Mouse (Mus musculus): ENCODE measurements around the gene Kcns3.

The Kcns3 gene

GRCm38 (mm10) chr12:11151015-11151414, at the start of gene Kcns3:
Gene Kcns3, minus strand, starts transcription at chr12:11151056.
- no peak for DNase-seq (ENCODE audit: low spot score in 2 of 2)

- no peak for DNase-seq (ENCODE audit: low spot score in 2 of 2)
Measured at GRCm38 (mm10) chr12:11198551-11198950, 47.7 kb upstream of the Kcns3 start.

GRCm38 (mm10) chr12:11198026-11198425, 47.2 kb upstream of the Kcns3 start:
- DNase-seq (ENCODE audit: low spot score in 2 of 2) = no peak

GRCm38 (mm10) chr12:11196830-11197229, 46.0 kb upstream of the Kcns3 start:
- no peak for DNase-seq (ENCODE audit: low spot score in 2 of 2)

GRCm38 (mm10) chr12:11196142-11196597, 45.3 kb upstream of the Kcns3 start:
- peak; percentile 66 to 83 for DNase-seq (ENCODE audit: low spot score in 2 of 2)

- peak in 1 of 2 experiments; percentile 19 for DNase-seq (ENCODE audit: low spot score in 2 of 2)
Measured at GRCm38 (mm10) chr12:11195031-11195430, 44.2 kb upstream of the Kcns3 start.

GRCm38 (mm10) chr12:11178486-11179154, 27.8 kb upstream of the Kcns3 start:
- DNase-seq (ENCODE audit: low spot score in 2 of 2) = peak; percentile 53 to 77

- no peak for DNase-seq (ENCODE audit: low spot score in 2 of 2)
Measured at GRCm38 (mm10) chr12:11177408-11178394, 26.8 kb upstream of the Kcns3 start.

- no peak for DNase-seq (ENCODE audit: low spot score in 2 of 2)
Measured at GRCm38 (mm10) chr12:11158670-11159069, 7.8 kb upstream of the Kcns3 start.

GRCm38 (mm10) chr12:11155123-11155522, 4.3 kb upstream of the Kcns3 start:
- DNase-seq (ENCODE audit: low spot score in 2 of 2) = no peak

GRCm38 (mm10) chr12:11153587-11153986, 2.7 kb upstream of the Kcns3 start:
- DNase-seq (ENCODE audit: low spot score in 2 of 2) = no peak

GRCm38 (mm10) chr12:11150192-11150935, 492 bp downstream of the Kcns3 start:
- DNase-seq (ENCODE audit: low spot score in 2 of 2) = peak; percentile 18 to 33

- peak; percentile 43 to 57 for DNase-seq (ENCODE audit: low spot score in 2 of 2)
Measured at GRCm38 (mm10) chr12:11149421-11150191, 1.2 kb downstream of the Kcns3 start.

GRCm38 (mm10) chr12:11149121-11149420, 1.8 kb downstream of the Kcns3 start:
- peak in 1 of 2 experiments; percentile 4 for DNase-seq (ENCODE audit: low spot score in 2 of 2)

GRCm38 (mm10) chr12:11144894-11145293, 6.0 kb downstream of the Kcns3 start:
- DNase-seq (ENCODE audit: low spot score in 2 of 2) = no peak

- no peak for DNase-seq (ENCODE audit: low spot score in 2 of 2)
Measured at GRCm38 (mm10) chr12:11132418-11132817, 18.4 kb downstream of the Kcns3 start.

GRCm38 (mm10) chr12:11129188-11129587, 21.7 kb downstream of the Kcns3 start:
- DNase-seq (ENCODE audit: low spot score in 2 of 2) = no peak

GRCm38 (mm10) chr12:11126186-11126759, 24.6 kb downstream of the Kcns3 start:
- DNase-seq (ENCODE audit: low spot score in 2 of 2) = no peak

- DNase-seq (ENCODE audit: low spot score in 2 of 2) = no peak
Measured at GRCm38 (mm10) chr12:11101565-11101964, 49.3 kb downstream of the Kcns3 start.

GRCm38 (mm10) chr12:11088626-11089372, 62.1 kb downstream of the Kcns3 start:
- no peak for DNase-seq (ENCODE audit: low spot score in 2 of 2)

Measured in heart, adult 9 months (tissue).